Mouse (Mus musculus) CD4-positive, CD25-positive, alpha-beta regulatory T cell, adult 4 months (primary cell): Measurements from ENCODE around the gene Cyth3. TPM values are rescaled to one million over a fixed set of nuclear protein-coding genes. Genes with fewer than 3 reads are reported as not detected.

Experiments used
- ATAC-seq: one replicate; pipeline ENCODE4 v1.8.0; 2017
- polyA plus RNA-seq, 2 experiments: library from polyadenylated mRNA; unstranded; fragments of 100-300 nt; shearing (Covaris generic); gene quantifications; one replicate each; pipeline ENCODE4 v1.2.1; 2017

Gene Cyth3
- polyA plus RNA-seq, 2 experiments from 2014 or later = 40.6 to 59.7 TPM

- no peak for ATAC-seq
These were observed 6.1 kb upstream of the Cyth3 start for GRCm38 (mm10) chr5:143616116-143616515.

- no peak for ATAC-seq
These were observed 5.5 kb upstream of the Cyth3 start for GRCm38 (mm10) chr5:143616657-143617329.

GRCm38 (mm10) chr5:143617487-143618209 is 4.6 kb upstream of the Cyth3 start:
- ATAC-seq = no peak

GRCm38 (mm10) chr5:143618585-143618984 is 3.7 kb upstream of the Cyth3 start:
- no peak for ATAC-seq

- ATAC-seq = no peak
These were observed 2.1 kb upstream of the Cyth3 start for GRCm38 (mm10) chr5:143620196-143620595.

GRCm38 (mm10) chr5:143620941-143621340 is 1.3 kb upstream of the Cyth3 start:
- no peak for ATAC-seq

GRCm38 (mm10) chr5:143622623-143623150 is 440 bp downstream of the Cyth3 start:
- ATAC-seq = no peak

GRCm38 (mm10) chr5:143623356-143624295 is 1.4 kb downstream of the Cyth3 start:
- no peak for ATAC-seq

GRCm38 (mm10) chr5:143624449-143624848 is 2.2 kb downstream of the Cyth3 start:
- no peak for ATAC-seq

- no peak for ATAC-seq
These were observed 3.2 kb downstream of the Cyth3 start for GRCm38 (mm10) chr5:143625497-143625896.

- ATAC-seq = no peak
These were observed 3.8 kb downstream of the Cyth3 start for GRCm38 (mm10) chr5:143625940-143626588.

- no peak for ATAC-seq
These were observed 5.3 kb downstream of the Cyth3 start for GRCm38 (mm10) chr5:143627507-143627906.

GRCm38 (mm10) chr5:143627926-143628325 is 5.7 kb downstream of the Cyth3 start:
- no peak for ATAC-seq

GRCm38 (mm10) chr5:143629686-143630085 is 7.4 kb downstream of the Cyth3 start:
- ATAC-seq = no peak

GRCm38 (mm10) chr5:143630214-143630613 is 8.0 kb downstream of the Cyth3 start:
- ATAC-seq = no peak

- ATAC-seq = peak; percentile 85
These were observed 8.5 kb downstream of the Cyth3 start for GRCm38 (mm10) chr5:143630738-143631137.

- ATAC-seq = no peak
These were observed 9.3 kb downstream of the Cyth3 start for GRCm38 (mm10) chr5:143631559-143631958.

- ATAC-seq = no peak
These were observed 10.7 kb downstream of the Cyth3 start for GRCm38 (mm10) chr5:143632674-143633557.

- no peak for ATAC-seq
These were observed 11.3 kb downstream of the Cyth3 start for GRCm38 (mm10) chr5:143633558-143633871.

- ATAC-seq = no peak
These were observed 11.6 kb downstream of the Cyth3 start for GRCm38 (mm10) chr5:143633877-143634276.

- ATAC-seq = no peak
These were observed 12.4 kb downstream of the Cyth3 start for GRCm38 (mm10) chr5:143634550-143635112.
